Mouse (Mus musculus) cerebellum, postnatal 10 days (tissue): ENCODE results near the gene Xirp1.
"Not testable (repeated sequence)": the region's sequence is repeated elsewhere in the genome, so short reads cannot be mapped to it uniquely, and the experiment has no call there.

Experiments used
- DNase-seq, 2 experiments: peaks; one replicate each; pipeline ENCODE4 v3.0.0; 2021; ENCODE audit warnings: mixed read lengths in 2 of 2

Gene Xirp1

GRCm38 (mm10) chr9:120016956-120017355, 6.4 kb downstream of the Xirp1 start:
- DNase-seq, result no peak

GRCm38 (mm10) chr9:120014828-120015227, 8.6 kb downstream of the Xirp1 start:
- DNase-seq, result no peak

- DNase-seq, result peak in 1 of 2 experiments; percentile 9
Measured at GRCm38 (mm10) chr9:120013251-120013820, 10.1 kb downstream of the Xirp1 start.

- DNase-seq, result no peak
Measured at GRCm38 (mm10) chr9:120012781-120013180, 10.6 kb downstream of the Xirp1 start.

- not testable (repeated sequence) for DNase-seq
Measured at GRCm38 (mm10) chr9:120012161-120012560, 11.2 kb downstream of the Xirp1 start.

- DNase-seq, result peak; percentile 91
Measured at GRCm38 (mm10) chr9:120011533-120011932, 11.9 kb downstream of the Xirp1 start.

GRCm38 (mm10) chr9:120010781-120011511, 12.5 kb downstream of the Xirp1 start:
- DNase-seq, result peak; percentile 99 to 100

GRCm38 (mm10) chr9:120009871-120010270, 13.5 kb downstream of the Xirp1 start:
- no peak for DNase-seq

- no peak for DNase-seq
Measured at GRCm38 (mm10) chr9:120009226-120009841, 14.1 kb downstream of the Xirp1 start.

GRCm38 (mm10) chr9:120007833-120008232, 15.6 kb downstream of the Xirp1 start:
- DNase-seq, result no peak

- DNase-seq, result peak in 1 of 2 experiments; percentile 27
Measured at GRCm38 (mm10) chr9:120005936-120006335, 17.5 kb downstream of the Xirp1 start.

GRCm38 (mm10) chr9:120002893-120003292, 20.5 kb downstream of the Xirp1 start:
- DNase-seq, result no peak

GRCm38 (mm10) chr9:120001945-120002725, 21.3 kb downstream of the Xirp1 start:
- DNase-seq, result peak; percentile 42 to 61

- DNase-seq, result no peak
Measured at GRCm38 (mm10) chr9:120000761-120001160, 22.6 kb downstream of the Xirp1 start.

GRCm38 (mm10) chr9:119999636-120000035, 23.8 kb downstream of the Xirp1 start:
- DNase-seq, result peak; percentile 64 to 75

GRCm38 (mm10) chr9:119998776-119999175, 24.6 kb downstream of the Xirp1 start:
- DNase-seq, result no peak

GRCm38 (mm10) chr9:119996080-119996479, 27.3 kb downstream of the Xirp1 start:
- no peak for DNase-seq

GRCm38 (mm10) chr9:119994207-119994606, 29.2 kb downstream of the Xirp1 start:
- no peak for DNase-seq

GRCm38 (mm10) chr9:119993092-119993844, 30.1 kb downstream of the Xirp1 start:
- DNase-seq, result no peak

- DNase-seq, result no peak
Measured at GRCm38 (mm10) chr9:119991310-119991709, 32.1 kb downstream of the Xirp1 start.

- DNase-seq, result no peak
Measured at GRCm38 (mm10) chr9:119988304-119988703, 35.1 kb downstream of the Xirp1 start.

- DNase-seq, result no peak
Measured at GRCm38 (mm10) chr9:119985881-119986574, 37.4 kb downstream of the Xirp1 start.
